Mouse (Mus musculus): ENCODE measurements around the gene Ugt1a8.
A peak's percentile ranks its signal among the peaks of the same experiment; 100 is the strongest.
"Not testable (repeated sequence)": the region's sequence is repeated elsewhere in the genome, so short reads cannot be mapped to it uniquely, and the experiment has no call there.

Ugt1a8 gene

DNA sequence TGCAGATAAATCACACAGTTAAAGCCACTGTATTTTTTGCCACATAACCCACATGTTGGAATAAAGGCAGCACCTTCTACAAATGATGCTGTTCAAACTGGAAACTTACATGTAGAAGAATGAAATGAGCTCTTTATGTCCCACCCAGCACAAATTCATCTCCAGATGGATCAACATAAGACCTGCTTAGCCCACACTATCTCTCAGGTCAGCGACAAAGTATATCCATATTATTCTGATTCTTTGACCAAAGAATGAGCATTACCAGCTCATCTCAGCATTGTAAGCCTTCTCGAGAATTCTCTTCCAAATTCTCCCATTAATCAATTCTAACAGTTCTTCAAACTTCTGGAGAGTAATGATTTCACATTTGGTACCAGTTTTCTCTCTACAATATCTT lies 134.6 kb downstream of the Ugt1a8 start:
- DNase-seq (ENCODE audit: low spot score), result no peak

- DNase-seq (ENCODE audit: low spot score), result peak; percentile 5
These were observed 135.4 kb downstream of the Ugt1a8 start for GRCm38 (mm10) chr1:88223011-88223515.

- DNase-seq (ENCODE audit: low spot score), result peak; percentile 8
These were observed 136.0 kb downstream of the Ugt1a8 start for GRCm38 (mm10) chr1:88223591-88223990.

GRCm38 (mm10) chr1:88224029-88224776 lies 136.6 kb downstream of the Ugt1a8 start:
- DNase-seq (ENCODE audit: low spot score), result peak; percentile 88

GRCm38 (mm10) chr1:88225301-88225700 lies 137.7 kb downstream of the Ugt1a8 start:
- DNase-seq (ENCODE audit: low spot score), result not testable (repeated sequence)

GRCm38 (mm10) chr1:88225741-88226140 lies 138.1 kb downstream of the Ugt1a8 start:
- DNase-seq (ENCODE audit: low spot score), result peak; percentile 9

DNA sequence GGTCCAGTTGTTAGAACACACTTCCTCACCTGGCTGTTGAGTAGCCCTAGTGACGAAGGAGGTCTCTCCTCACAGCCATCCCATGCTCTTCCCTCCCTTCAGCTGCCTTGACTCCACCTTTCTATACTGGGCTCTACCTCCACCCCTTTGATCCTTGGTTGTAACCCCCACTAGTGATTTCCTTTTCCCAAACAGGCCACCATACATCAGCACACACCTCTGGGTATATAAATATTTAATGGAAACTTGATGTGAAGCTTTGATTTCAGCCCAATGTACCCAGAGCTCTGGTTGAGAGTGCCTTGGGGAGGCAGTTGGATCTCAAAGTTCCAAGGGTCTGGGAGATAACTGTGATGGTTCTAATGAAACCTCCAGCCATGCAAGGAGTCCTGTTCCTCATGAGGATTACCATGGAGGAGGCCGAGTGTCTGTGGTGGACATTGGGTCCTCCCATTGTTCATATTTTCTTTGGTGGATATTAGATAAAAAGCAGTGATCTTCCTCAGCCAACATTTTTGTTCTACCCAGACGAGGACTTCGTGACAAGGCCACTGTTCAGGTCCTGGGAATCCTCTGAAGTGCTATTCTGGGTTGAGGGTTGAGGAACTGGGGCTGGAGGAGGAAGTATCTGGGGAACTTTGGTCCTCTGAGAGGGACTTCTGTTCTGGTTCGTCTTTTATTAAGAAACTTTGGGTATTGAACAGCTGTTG lies 139.2 kb downstream of the Ugt1a8 start, which contains the start of gene Mroh2a:
Gene Mroh2a, plus strand, starts transcription at position 317 of the 710 bp plus-strand sequence.
- DNase-seq (ENCODE audit: low spot score), result peak; percentile 25

DNA sequence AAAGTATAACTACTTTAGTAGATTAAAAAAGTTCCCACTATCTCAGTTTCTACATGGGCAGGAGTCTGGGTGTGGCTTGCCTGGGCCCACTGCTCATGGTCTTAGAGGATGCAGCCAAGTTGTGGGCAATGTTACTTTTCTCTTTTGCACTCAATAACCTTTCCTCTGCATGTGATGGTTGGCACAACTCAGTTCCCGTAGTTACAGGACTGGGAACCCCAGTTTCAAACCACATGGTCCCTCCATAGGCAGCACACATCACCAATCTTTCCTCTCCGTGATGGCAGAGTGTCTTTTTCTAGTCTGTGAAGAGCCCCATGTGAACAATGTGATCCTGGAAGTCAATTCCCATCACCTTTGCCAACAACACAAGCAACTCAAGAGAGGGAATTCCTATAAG lies 139.9 kb downstream of the Ugt1a8 start:
- DNase-seq (ENCODE audit: low spot score), result peak; percentile 8

- DNase-seq (ENCODE audit: low spot score), result peak; percentile 25
These were observed 140.5 kb downstream of the Ugt1a8 start for GRCm38 (mm10) chr1:88228121-88228520.

DNA sequence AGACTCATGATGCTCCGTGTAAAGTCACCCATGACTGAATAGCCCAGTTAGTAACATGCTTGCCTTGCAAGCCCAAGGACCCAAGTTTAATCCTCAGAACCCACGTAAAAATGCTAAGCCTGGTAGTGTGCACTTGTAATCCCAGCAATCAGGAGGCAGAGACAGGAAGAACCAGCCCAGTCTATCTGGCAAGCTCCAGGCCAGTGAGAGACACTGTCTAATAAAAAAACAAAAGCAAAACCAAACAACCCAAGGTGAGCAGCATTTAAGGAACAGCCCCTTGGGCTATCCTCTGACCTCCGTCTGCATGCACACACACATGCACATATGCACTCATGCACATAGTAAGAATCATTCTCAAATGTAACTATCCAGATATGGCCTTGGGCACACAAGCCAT lies 142.0 kb downstream of the Ugt1a8 start:
- no peak for DNase-seq (ENCODE audit: low spot score)

DNA sequence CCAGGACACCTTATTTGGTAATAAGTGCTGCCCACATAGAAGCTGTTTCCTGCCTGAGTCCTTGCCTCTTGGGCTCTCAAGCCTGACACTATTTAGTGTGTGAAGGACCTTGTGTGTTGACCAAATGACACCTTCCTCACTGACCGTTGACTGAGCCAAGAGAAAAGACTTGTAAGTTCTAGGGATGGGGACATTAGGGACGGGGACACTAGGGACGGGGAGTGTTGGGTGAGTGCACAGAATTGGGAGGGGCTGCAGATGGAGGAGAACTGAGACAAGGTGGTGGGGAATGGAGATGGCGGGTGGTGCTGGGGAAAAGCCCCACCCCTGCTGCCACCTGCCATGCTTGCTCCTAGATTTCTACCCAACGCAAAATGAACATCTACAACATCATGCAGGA lies 142.4 kb downstream of the Ugt1a8 start:
- DNase-seq (ENCODE audit: low spot score), result no peak

DNA sequence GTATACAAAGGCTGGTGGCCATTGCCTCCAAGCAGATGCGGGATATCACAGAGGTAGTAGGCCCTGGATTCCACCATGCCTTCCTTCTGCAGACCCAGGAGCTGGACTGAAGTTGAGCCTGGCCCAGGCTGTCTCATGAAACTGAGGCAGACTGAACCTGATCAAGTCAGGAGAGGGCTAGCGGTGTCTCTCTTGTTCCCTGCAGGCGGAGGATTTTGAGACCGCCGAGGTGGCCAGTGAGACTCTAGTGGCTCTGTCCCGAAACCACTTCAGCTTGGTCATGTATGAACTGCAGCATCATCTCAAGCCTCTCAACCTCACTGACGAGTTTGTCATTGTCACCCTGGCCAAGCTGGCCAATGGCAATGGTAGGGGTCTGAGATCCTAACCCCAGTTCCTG lies 142.8 kb downstream of the Ugt1a8 start:
- DNase-seq (ENCODE audit: low spot score), result no peak

- no peak for DNase-seq (ENCODE audit: low spot score)
These were observed 143.6 kb downstream of the Ugt1a8 start for GRCm38 (mm10) chr1:88230981-88231802.

GRCm38 (mm10) chr1:88231803-88232499 lies 144.3 kb downstream of the Ugt1a8 start:
- no peak for DNase-seq (ENCODE audit: low spot score)

- DNase-seq (ENCODE audit: low spot score), result no peak
These were observed 145.2 kb downstream of the Ugt1a8 start for GRCm38 (mm10) chr1:88232664-88233380.

DNA sequence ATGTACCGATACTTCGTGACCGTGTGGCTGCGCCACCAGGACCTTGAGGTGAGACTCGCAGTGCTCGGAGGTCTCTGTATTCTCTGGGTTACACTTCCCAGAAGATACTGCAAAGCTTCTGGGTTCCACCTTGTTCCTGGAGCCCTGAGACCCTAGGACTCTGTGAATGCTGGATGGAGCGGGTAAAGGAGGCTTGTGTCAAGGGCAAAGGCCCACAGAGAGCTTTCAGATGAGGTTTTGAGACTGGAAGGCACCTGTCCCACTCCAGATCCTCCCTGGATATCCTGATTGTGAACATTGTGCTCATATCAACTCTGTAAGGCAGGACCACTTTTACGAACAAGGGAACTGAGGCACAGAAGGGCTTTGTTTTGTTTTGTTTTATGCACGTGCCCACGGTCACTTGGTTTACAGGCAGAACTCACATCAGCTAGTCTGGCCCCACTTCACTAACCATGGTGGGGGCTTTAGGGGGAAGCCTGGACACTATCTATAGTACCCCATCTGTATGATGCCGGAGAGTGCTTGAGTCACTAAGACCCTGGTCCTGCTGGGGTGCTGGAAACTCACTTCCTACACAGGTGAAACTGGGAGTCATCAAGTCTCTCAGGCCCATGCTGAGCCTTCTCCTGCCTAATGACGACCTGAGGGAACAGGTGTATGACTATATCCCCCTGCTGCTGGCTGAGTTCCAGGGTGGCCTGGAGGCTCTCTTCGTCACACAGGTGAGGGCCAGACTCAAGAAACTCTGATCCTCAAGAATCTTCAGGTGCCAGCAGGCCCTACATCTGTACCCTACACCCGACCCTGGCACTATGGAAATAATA lies 146.0 kb downstream of the Ugt1a8 start:
- no peak for DNase-seq (ENCODE audit: low spot score)

DNA sequence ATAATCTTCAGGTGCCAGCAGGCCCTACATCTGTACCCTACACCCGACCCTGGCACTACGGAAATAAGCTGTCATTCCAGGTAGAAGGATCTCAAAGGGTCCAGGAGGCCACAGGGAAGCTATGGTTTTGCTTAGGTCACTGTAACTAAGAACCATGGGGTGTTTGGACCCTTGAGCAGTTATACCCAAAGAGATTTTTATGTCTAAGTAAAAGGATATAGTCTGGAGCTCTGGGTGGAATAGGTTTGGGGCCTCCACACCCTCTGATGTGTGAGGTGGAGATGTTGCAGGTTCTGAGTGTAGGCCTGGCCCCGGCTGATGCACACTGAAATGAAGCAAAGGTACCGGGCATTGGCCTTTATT lies 146.6 kb downstream of the Ugt1a8 start:
- DNase-seq (ENCODE audit: low spot score), result no peak

DNA sequence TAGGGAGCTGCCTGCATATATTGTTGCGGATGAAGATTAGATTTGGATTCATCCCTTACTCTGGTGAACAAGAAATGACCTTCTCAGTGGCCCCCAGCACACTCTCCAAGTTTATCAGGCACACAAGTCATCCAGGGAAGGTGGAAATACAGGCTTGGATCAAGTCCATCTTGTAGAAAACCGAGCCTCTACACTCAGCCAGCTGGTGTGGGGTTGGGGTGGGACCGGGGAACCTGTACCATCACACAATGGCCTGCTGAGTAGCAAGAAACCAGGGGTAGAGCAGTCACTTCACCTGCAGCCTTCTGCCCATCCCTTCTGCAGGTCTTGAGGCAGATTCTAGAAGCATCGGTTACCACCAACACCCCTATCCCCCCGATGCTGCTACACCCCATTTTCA lies 147.0 kb downstream of the Ugt1a8 start:
- no peak for DNase-seq (ENCODE audit: low spot score)

- DNase-seq (ENCODE audit: low spot score), result no peak
These were observed 147.7 kb downstream of the Ugt1a8 start for GRCm38 (mm10) chr1:88235046-88235893.
